Mouse (Mus musculus): Measurements from ENCODE around the gene Adat1. TPM values are rescaled to one million over a fixed set of nuclear protein-coding genes. Genes with fewer than 3 reads are reported as not detected.
A peak's percentile ranks its signal among the peaks of the same experiment; 100 is the strongest.

Adat1 gene
- total and polyA plus RNA-seq, 3 experiments, result 8.3 to 9.3 TPM; not detected in 1

GRCm38 (mm10) chr8:111937184-111937583, 54.9 kb downstream of the Adat1 start:
- no peak overlapping the region for H3K9ac ChIP-seq (ENCODE audit: control insufficient read depth, low read depth, low read length, poor library complexity, severe bottlenecking)
- peaks cover 5% of the 10 kb centered on the region; the same call in 1 of the 2 replicates for H3K79me2 ChIP-seq (ENCODE audit: control insufficient read depth, insufficient read depth, low read length, poor library complexity)
- TF ChIP-seq MEF2A (IDR thresholded peaks at IDR 0.05; ENCODE audit: extremely low read depth, insufficient replicate concordance, low read depth, low read length, poor library complexity, severe bottlenecking) (no peak), TCF12 (IDR thresholded peaks at IDR 0.05; ENCODE audit: low read depth, low read length) (0 out of 2 replicates have a peak, but pooled peaks have one; percentile 29), GATA1 (IDR thresholded peaks at IDR 0.05; ENCODE audit: low read depth, low read length) (peak; percentile 71), EP300 (IDR thresholded peaks at IDR 0.05; ENCODE audit: low read depth in 1 of 2, low read length in 2 of 2) (peak; percentile 41 to 83; a peak in 3 of 4 replicates), SIN3A (IDR thresholded peaks at IDR 0.05; ENCODE audit: low read length) (peak; percentile 29), JUND (IDR thresholded peaks at IDR 0.05; ENCODE audit: low read depth, low read length) (0 out of 2 replicates have a peak, but pooled peaks have one; percentile 14), MYC (IDR thresholded peaks at IDR 0.05; ENCODE audit: low read depth, low read length) (no peak), ETS1 (IDR thresholded peaks at IDR 0.05; ENCODE audit: low read depth, low read length) (peak; percentile 30; the same call in 1 of the 2 replicates), RCOR1 (IDR thresholded peaks at IDR 0.05; ENCODE audit: low read depth, low read length) (peak; percentile 98), ELF1 (IDR thresholded peaks at IDR 0.05; ENCODE audit: low read depth, low read length) (peak; percentile 34; the same call in 1 of the 2 replicates)
- H3K36me3 ChIP-seq (ENCODE audit: control insufficient read depth in 1 of 2, insufficient read depth in 2 of 2, low read length in 2 of 2), result peaks cover 0 to 14% of the 10 kb centered on the region in 2 experiments; a peak in 2 of 4 replicates
- peak; percentile 75 for DNase-seq (ENCODE audit: low read depth, low spot score)
- peaks cover 4 to 20% of the 10 kb centered on the region in 2 experiments for H3K4me1 ChIP-seq (ENCODE audit: control insufficient read depth in 1 of 2, insufficient read depth in 2 of 2, low read length in 2 of 2)
- H3K9me3 ChIP-seq (replicated peaks; ENCODE audit: insufficient read depth, low read length), result no peaks in the 10 kb centered on the region
- H3K27ac ChIP-seq (ENCODE audit: control insufficient read depth, low read depth, low read length), result no peak overlapping the region
- H3K27me3 ChIP-seq (ENCODE audit: control insufficient read depth in 1 of 2, insufficient read depth in 2 of 2, low read length in 2 of 2), result no peaks in the 10 kb centered on the region
- no peak overlapping the region for H3K4me3 ChIP-seq (ENCODE audit: control insufficient read depth in 1 of 2, insufficient read depth in 1 of 2, low read depth in 2 of 2, low read length in 2 of 2)

DNA sequence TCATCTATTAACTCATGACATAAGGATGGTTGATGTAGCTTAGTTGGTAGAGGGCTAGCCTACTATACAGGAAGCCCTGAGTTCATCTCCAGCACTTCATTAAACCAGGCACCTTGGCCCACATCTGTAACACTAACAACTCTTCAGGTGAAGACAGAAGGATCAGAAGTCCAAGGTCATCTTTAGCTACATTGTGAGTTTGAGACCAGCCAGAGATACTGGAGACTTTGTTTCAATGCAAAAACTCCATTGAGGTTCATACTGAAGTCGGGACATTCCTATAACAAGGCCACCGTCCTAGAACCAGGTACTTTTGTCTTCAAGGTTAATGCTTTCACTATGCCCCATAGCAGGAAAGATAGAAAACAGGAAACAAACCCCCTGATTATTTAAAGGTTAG, 57.9 kb downstream of the Adat1 start:
- no peak for DNase-seq (ENCODE audit: low read depth, low spot score)
- TF ChIP-seq MAFK (IDR thresholded peaks at IDR 0.05; ENCODE audit: borderline replicate concordance, low read depth, low read length) (no peak), ETS1 (IDR thresholded peaks at IDR 0.05; ENCODE audit: low read depth, low read length) (no peak), UBTF (IDR thresholded peaks at IDR 0.05; ENCODE audit: borderline replicate concordance, insufficient read depth, low read depth, low read length) (no peak), HCFC1 (IDR thresholded peaks at IDR 0.05; ENCODE audit: low read depth, low read length) (no peak), POLR2AphosphoS5 (IDR thresholded peaks at IDR 0.05; ENCODE audit: borderline replicate concordance, low read depth, low read length) (no peak), MXI1 (IDR thresholded peaks at IDR 0.05; ENCODE audit: low read depth, low read length) (no peak), MAX (IDR thresholded peaks at IDR 0.05; ENCODE audit: low read length) (no peak), RAD21 (IDR thresholded peaks at IDR 0.05; ENCODE audit: low read depth, low read length) (no peak), MAZ (IDR thresholded peaks at IDR 0.05; ENCODE audit: low read depth, low read length) (no peak), ZNF384 (IDR thresholded peaks at IDR 0.05; ENCODE audit: low read depth, low read length) (no peak; the same call in 1 of the 2 replicates), CHD2 (IDR thresholded peaks at IDR 0.05; ENCODE audit: low read length) (no peak), ZMIZ1 (IDR thresholded peaks at IDR 0.05; ENCODE audit: low read depth, low read length) (no peak), TBP (IDR thresholded peaks at IDR 0.05; ENCODE audit: low read depth, low read length) (no peak), CHD1 (IDR thresholded peaks at IDR 0.05; ENCODE audit: low read depth, low read length) (no peak), NELFE (IDR thresholded peaks at IDR 0.05; ENCODE audit: low read depth, low read length) (no peak), RCOR1 (IDR thresholded peaks at IDR 0.05; ENCODE audit: low read depth, low read length) (no peak)
- H3K4me3 ChIP-seq (ENCODE audit: control insufficient read depth in 1 of 2, insufficient read depth in 1 of 2, low read depth in 2 of 2, low read length in 2 of 2), result no peak overlapping the region
- no peak overlapping the region for H3K9ac ChIP-seq (ENCODE audit: control insufficient read depth, low read depth, low read length, poor library complexity, severe bottlenecking)
- H3K36me3 ChIP-seq (ENCODE audit: control insufficient read depth in 1 of 2, insufficient read depth in 2 of 2, low read length in 2 of 2), result peaks cover 0 to 19% of the 10 kb centered on the region in 2 experiments; a peak in 2 of 4 replicates
- H3K27ac ChIP-seq (ENCODE audit: control insufficient read depth, low read depth, low read length), result no peak overlapping the region
- no peaks in the 10 kb centered on the region for H3K9me3 ChIP-seq (replicated peaks; ENCODE audit: insufficient read depth, low read length)
- H3K79me2 ChIP-seq (ENCODE audit: control insufficient read depth, insufficient read depth, low read length, poor library complexity), result no peaks in the 10 kb centered on the region
- H3K27me3 ChIP-seq (ENCODE audit: control insufficient read depth in 1 of 2, insufficient read depth in 2 of 2, low read length in 2 of 2), result no peaks in the 10 kb centered on the region
- peaks cover 2 to 18% of the 10 kb centered on the region in 2 experiments; a peak in 3 of 4 replicates for H3K4me1 ChIP-seq (ENCODE audit: control insufficient read depth in 1 of 2, insufficient read depth in 2 of 2, low read length in 2 of 2)
